Mouse (Mus musculus) left cerebral cortex, postnatal 10 days (tissue): ENCODE results near the gene Spdye4a. TPM values are rescaled to one million over a fixed set of nuclear protein-coding genes. Genes with fewer than 3 reads are reported as not detected.

Experiments
- DNase-seq, 2 experiments: peaks; one replicate each; pipeline ENCODE4 v3.0.0; 2021 to 2022; ENCODE audit warnings: low spot score in 2 of 2, mixed read lengths in 1 of 2; ENCODE audit errors: extremely low spot score in 1 of 2
- intact Hi-C: fragments of 180-260 bp; cut with DNase I; formaldehyde crosslinking; loops from one replicate; pipeline ENCODE4 v1.15.1; 2025
- total RNA-seq, 2 experiments: library from RNA; stranded (reverse); gene quantifications; 2 replicates each; pipeline ENCODE4 v1.2.3; 2021

Gene Spdye4a
- total RNA-seq: not detected

DNA sequence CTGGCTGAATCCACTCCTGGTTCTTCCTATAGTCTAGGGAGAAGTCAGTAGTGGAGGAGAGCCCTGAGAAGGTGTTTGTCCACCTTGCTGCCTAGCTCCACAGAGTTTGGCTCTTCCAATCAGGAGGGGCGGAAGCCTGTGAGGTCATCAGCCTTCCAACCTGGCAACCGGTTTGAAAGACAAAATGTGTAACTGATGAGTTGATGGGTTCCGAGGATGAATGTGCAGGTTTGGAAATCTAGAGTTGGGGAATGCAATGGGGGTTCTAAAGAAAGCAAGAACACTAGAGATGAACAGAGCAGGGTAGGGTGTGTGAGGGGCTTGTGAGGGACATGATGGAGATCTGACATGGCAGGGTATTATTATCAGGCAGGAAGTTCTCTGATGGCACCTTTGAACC lies at the start of gene Spdye4a:
Gene Spdye4a (minus strand): TSS at position 101 of the 400 bp plus-strand sequence.
- intact Hi-C loops: no loop called here
- no peak for DNase-seq

DNA sequence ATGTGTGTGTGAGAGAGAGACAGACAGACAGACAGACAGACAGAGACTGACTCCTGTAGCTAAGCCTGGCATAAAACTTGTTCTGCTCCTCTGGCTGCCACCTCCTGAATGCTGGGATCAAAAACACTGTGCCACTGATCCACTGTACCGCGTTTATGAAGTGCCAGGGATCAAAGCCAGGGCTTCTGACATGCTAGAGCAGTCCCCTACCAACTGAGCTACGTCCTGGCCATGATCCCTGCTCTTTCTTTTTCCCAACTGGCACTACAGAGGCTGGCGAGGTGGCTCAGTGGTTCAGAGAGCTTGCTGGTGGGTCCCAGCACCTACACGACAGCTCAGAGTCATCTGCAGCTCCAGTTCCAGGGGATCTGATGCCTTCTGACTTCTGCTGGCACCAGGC lies 49.1 kb upstream of the Spdye4a start:
- intact Hi-C loops: no loop called here
- DNase-seq: no peak

DNA sequence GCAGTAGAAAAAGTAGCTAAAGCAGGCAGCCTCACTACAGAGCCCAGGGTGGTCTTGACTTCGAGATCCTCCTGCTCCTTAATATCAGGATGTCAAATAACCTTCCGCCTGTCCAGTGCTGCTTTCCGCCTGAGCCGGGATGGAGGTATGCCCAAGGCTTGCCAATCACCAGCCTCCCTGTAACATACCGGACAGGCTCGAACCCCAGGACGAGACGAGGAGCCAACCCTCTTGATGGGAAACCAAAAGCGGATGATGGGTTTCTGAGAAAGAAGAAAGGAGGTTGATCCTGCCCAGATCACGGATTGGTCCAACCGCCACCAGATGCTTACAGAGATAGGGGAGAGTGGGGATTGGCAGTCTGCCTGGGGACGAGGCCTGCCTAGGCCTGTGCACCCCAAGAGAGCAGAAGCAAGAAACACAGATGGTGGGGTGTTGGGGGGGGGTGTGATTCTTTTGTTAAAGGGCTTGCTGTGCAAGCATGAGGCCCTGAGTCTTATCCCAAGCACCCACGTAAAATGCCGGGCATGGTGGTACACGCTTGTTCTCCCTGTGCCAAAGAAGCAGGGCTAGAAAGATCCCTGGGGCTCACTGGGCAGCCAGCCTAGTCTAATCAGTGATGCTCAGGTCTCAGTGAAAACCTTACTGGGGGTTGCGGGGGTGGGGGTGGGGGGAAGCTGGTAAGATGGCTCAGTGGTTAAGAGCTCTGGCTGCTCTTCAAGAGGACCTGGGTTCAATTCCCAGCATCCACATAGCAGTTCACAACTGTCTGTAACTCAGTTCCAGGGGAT lies 46.0 kb upstream of the Spdye4a start:
- intact Hi-C loops: no loop called here
- DNase-seq: no peak

DNA sequence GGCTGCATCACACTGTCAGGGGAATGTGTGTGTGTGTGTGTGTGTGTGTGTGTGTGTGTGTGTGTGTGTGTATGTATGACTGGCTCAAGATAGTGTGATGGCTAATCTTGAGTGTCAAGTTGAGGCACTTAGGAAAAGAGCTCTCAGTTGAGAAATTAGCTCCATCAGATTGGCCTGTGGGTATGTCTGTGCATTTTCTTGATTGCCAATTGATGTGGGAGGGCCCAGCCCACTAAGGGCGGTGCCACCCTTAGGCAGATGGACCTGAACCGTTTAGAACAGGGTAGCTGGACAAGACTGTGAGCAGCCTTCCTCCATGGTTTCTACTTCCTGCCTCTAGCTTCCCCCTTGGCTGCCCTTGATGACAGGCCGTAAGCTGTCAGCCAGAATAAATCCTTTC lies 45.4 kb upstream of the Spdye4a start:
- no peak for DNase-seq
- intact Hi-C loops: no loop called here

DNA sequence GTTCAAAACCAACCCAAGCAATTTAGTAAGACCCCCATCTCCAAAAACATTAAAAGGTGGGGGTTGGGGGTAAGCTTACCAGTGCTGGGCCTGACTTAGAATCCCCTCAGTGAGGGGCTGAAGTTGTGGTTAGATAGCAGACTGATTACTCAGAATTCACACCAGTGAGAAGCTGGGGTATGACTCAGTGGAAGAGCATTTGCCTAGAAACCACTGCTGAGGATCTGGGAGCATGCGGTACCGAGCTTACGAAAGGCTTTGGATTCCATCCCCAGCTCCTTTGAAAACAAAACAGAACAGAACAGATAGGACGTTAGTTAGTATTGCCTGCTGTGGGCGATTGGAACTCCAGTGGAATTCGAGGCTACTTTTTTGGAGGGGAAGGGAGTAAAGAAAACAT lies 45.0 kb upstream of the Spdye4a start:
- intact Hi-C loops: no loop called here
- DNase-seq: no peak

DNA sequence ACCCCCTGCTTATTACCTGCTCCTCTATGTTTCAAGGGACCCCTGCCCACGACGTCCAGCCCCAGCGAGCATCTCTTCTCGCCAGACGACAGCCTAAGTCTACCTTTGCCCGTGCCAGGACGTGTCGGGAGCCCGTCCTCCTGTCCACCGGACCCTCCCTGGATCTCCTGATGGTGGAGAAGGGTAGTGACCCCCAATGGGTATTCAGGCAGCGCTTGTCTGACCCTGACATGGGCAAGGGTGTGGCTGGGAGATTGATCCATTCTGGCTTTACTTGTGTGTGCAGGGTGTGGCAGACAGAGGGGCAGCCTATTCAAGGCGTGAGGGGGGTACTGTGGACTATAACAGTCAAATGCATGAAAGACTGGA lies 43.4 kb upstream of the Spdye4a start:
- intact Hi-C loops: no loop called here
- no peak for DNase-seq

DNA sequence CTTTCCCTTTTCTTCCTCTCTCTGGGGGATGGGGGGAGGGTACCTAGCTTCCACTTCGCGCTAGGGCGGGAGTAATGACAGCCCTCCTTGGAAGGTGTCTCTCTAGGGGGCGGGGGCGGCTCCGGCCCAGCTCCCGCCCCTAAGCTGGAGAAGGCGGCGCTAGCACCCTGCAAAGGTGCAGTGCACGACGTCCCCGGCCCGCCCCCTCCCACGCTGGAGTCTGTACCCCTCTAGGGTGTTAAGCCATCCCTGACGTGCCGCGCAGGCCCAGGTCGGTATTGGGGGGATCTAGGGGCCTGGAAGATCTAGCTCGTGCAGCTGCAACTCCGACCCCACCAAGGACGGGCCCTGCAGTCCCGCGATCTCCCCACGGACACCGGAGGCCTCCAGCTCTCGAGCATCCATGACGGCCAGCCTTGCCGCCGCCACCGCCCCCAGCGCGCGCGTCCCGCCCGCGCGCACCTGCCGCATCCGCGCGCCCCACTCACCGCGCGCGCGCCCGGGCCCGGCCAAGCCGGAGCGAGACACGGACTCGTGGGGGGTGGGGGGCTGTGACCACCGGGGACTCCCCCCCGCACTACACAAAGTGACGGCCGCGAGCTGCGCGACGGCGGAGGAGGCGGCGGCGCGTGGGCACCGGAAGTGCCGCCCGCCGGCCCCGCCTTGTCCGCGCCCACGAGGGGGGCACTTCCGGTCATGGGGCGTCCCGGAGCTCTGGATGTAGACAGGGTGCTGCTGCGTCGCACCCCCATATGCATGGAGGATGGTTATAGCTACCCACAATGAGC lies 42.9 kb upstream of the Spdye4a start, which contains the start of gene Zfp316:
Gene Zfp316 (minus strand): TSS at position 660 of the 788 bp plus-strand sequence.
- intact Hi-C loops: no loop called here
- DNase-seq: peak; percentile 56 to 87

DNA sequence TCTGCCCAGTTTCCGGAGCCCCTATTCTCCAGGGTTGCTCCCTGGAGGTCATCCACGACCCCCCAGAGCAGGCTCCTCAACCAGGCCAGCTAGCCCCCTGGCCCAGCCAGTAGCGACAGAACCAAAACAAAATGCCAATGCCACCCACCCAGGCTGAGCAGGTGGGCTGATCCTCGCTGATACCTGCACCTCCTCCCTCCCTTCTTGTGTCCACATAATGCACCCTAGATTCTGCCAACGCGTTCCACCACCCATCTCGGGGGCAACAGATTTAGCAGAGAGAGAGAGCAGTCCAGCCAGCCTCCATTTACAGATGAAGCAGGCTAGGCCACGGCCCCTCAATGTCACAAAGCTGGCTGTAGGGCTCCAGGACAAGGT lies 42.3 kb upstream of the Spdye4a start:
- DNase-seq: no peak
- intact Hi-C loops: no loop called here

DNA sequence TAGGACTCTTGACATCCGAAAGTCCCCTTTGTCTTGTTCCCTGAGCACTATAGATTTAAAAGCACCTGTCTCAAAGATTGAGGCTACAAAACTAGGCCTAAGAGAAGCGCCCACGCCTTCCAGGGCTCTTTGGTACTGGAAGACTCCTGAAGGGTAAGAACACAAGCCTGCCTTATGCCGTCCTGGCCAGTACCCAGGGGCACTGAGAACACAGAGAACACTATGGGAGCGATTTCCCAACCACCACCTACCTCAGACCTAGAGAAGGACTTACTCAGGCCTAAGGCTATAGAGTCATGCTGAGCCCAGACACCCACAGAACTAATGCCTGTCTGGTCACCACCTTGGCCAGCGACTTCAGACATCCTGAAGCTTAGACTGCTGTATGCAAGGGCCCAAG lies 40.1 kb upstream of the Spdye4a start:
- intact Hi-C loops: no loop called here
- no peak for DNase-seq

DNA sequence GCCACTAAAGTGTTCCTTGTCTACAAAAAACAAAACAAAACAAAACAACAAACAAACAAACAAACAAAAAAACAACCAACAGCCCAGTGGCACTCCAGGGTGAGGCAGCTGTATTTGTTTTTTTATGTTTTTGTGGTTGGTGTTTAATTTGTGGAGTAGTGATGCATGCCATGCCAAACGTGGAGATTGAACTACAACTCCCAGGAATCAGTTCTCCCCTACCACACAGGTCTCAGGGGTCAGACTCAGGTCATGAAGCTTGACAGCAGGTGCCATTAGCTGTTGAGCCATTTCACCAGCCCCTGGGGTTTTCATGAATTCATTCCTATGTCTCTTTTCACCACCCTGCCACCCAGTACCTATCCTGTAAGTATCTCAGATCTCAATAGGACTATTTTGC lies 38.7 kb upstream of the Spdye4a start:
- intact Hi-C loops: no loop called here
- no peak for DNase-seq

DNA sequence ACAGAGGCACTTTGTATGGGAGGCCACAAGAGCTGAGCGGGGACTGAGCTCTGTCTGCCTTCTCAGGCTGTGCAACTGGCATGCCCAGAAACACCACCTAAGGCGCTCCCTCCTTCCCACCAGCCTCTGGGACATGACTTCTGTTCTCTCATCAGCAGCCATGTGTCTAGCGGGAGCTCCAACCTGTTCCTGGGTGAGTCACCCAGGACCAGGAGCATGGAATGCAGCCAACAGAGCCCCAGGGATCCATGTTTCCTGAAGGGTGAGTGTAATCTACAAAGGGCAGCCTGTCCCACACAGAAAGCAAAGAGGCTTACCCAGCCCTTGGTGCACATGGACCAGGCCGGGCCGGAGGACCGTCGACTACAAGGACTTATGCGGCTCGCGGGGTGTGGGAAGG lies 38.0 kb upstream of the Spdye4a start:
- DNase-seq: no peak
- intact Hi-C loops: no loop called here

DNA sequence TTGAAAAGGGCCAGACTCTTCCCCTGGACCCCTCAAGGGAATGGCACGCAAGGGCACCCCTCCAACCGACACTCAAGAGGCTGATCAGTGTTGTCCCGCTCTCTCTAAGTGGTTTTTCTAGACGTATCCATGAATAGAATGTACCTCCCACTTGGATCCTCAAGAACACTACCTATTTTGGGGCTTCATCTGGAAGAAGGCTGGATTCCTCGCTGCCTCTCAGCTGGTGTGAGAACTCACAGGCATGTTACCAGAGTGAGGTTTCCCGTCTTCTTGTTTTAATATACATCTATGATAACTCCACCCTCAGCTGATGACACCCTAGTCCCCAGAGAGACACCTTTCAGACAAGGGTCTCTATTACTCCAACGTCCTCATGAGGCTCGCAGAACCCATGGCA lies 34.9 kb upstream of the Spdye4a start:
- intact Hi-C loops: no loop called here
- DNase-seq: peak in 1 of 2 experiments; percentile 56

DNA sequence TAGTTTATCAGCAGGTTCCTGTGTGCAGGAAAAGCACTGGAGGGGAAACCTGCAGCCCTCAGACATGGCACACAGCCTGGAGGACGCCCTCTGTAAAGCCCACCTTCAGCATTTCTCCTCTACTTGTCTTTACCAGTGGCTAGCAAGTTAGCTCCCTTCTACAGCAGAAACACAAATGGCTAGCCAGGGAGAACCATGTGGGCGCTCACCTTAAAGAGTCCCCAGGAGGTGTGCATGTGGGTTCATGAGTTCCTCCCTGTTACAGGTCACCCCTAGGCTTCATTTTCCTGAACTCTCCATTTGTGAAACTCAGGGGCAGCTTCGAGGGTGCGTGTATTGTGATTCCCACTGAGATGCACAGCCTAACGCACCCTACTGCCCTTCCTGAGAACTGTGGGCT lies 29.1 kb upstream of the Spdye4a start:
- no peak for DNase-seq
- intact Hi-C loops: no loop called here

DNA sequence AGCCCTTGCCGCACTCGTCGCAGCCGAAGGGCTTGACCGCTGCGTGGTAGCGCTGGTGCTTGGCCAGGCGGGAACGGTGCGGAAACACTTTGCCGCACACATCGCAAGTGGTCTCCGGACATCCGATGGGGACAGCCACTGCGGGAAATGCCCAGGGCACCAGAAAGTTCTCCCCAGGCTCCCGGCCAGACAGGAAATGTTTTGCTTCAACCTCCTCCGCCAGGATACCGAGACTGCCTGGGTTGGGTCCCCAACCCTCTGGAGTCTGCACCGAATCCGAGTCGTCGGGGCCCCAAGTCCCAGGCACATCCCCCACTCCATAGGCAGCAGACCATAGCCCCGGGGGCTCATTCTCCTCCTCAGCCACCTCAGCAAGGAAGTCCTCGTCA lies 28.4 kb upstream of the Spdye4a start:
- DNase-seq: no peak
- intact Hi-C loops: no loop called here

DNA sequence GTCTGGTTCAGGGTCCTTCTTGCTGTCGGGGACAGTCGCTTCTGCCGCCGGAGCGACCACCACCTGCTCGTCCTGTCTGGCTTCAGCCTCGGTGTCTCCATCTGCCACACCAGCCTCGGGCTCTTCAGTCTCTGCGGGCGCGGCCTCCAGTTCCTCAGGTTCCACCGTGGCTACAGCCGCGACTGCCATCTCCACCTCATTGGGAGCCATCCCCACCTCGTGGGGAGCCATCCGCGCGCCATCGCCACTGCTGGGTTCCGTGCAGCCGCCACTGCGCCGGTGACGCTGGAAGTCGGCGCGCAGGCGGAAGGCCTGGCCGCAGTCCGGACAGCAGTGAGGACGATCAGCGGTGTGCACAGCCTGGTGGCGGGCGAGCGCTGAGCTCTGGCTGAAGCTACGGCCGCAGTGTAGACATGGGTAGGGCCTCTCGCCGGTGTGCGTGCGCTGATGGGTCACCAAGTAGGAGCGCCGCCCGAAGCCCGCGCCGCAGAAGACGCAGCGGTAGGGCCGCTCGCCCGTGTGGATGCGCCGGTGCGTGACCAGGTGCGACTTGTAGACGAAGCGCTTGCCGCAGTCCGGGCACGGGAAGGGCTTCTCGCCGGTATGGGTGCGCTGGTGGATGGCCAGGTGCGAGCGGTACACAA lies 27.9 kb upstream of the Spdye4a start:
- intact Hi-C loops: no loop called here
- no peak for DNase-seq

DNA sequence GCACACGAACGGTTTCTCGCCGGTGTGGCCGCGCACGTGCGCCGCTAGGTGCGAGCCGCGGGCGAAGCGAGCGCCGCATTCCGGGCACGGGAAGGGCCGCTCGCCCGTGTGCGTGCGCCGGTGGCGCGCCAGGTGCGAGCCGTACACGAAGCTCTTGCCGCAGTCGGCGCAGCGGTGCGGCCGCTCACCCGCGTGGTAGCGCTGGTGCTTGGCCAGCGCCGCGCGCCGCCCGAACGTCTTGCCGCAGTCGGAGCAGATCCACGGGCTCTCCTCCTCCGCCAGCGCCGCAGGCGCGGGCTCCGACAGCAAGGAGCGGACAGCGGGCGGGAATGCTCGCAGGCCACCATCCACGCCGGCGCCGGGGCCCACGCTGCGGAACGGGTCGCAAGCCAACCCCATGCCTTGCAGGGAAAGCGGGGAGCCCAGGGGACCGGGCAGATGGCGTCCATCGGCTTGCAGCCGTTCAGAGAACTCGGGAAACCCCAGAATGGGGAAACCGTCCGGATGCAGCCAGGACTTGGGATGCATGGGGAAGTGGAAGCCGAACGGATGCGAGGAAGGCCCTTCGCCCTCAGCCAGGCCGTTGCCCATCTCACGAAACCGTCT lies 27.3 kb upstream of the Spdye4a start:
- intact Hi-C loops: no loop called here

DNA sequence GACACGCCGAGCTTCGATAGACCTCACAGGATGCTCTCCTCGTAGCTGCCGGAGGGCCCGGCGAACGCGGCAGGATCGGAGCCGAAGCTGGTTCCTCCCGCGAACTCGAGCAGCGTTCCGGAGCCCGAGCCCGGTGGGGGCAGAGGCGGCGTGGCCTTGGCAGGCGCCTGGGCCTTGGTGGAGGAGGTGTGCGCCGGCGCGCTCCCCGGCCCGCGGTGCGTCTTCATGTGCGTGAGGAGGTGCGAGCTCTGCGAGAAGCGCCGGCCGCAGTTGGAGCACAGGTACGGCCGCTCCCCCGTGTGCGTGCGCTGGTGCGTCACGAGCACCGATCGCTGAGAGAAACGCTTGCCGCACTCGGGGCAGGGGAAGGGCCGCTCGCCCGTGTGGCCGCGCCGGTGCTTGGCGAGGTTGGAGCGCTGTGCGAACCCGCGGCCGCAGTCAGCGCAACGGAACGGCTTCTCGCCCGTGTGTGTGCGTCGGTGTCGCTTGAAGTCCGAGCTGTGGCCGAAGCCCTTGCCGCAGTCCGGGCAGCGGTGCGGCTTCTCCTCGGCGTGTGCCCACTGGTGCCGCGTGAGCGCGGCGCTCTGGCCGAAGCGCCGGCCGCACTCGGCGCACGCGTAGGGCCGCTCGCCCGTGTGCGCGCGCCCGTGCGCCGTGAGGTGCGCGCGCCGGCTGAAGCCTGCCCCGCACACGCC lies 26.6 kb upstream of the Spdye4a start:
- intact Hi-C loops: no loop called here

More for the DNA sequence above, 27.3 kb upstream of the Spdye4a start:
- DNase-seq: no peak

DNA sequence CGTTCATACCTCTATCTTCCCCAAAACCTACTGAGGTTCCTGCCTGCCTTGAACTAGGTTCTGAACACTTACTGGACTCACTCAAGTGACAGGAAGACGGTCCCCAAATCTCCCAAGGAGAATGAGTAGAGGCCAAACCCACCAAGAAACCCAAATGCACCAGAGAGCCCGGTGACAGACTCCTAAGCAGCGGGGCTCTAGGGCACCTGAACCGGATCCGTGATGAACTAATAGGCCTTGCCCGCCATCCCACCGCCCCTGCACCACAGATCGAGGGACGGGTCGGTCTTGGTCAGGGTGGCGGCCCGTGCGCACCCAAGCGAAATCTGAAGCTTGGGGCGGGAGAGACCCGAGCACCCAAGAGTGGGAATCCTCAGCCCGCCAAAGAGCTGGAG lies 26.1 kb upstream of the Spdye4a start:
- no peak for DNase-seq
- intact Hi-C loops: no loop called here

More for the DNA sequence above, 26.6 kb upstream of the Spdye4a start:
- DNase-seq: no peak

DNA sequence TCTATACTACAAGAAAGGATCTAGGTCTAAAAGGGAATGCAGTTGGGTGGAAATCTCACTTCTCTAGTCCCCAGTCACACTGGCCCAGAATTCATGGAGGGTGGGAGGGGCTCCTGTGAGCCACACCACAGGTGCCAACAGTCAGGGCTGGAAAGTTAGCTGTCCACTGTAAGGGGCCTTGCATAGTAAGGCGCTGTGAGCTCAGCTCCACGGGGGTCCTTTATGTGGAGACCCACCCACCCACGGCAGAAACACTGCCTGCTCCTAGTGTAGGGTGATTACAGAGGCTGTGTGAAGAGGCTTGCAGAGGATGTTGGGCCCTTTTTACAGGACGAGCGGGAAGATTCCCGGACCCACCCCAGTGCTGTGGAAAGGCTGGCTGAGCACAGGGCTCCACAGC lies 25.3 kb upstream of the Spdye4a start:
- no peak for DNase-seq
- intact Hi-C loops: no loop called here
